Mouse (Mus musculus): Measurements from ENCODE around the gene Adamtsl1. TPM values are rescaled to one million over a fixed set of nuclear protein-coding genes. Genes with fewer than 3 reads are reported as not detected.

The Adamtsl1 gene
- total RNA-seq, 2 experiments from 2014 or later = 6.4 to 8.5 TPM

GRCm38 (mm10) chr4:86317916-86318542 is 804.1 kb downstream of the Adamtsl1 start:
- intact Hi-C loops (cut with DNase I) = no loop called here
- DNase-seq (ENCODE audit: extremely low spot score in 1 of 2, low spot score in 2 of 2) = no peak

DNA sequence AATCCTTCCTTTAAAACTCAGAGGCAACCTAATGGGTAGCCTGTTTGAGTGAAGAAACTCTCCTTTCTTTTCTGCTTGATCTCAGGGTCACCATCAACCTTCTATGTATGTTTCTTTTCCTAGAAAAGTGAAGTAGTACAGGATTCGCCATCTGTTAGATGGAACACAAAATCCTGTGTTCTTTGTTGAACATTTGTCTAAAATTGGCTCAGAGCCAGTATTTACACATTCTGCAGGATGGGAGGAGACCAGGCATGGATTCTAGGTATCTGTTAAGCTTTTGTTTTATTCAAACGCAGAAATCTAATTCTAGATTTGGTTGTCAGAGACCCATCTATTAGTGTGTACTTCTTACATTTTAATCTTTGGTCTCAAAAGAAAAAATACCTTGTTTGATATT is 811.4 kb downstream of the Adamtsl1 start:
- intact Hi-C loops (cut with DNase I) = no loop called here
- DNase-seq (ENCODE audit: extremely low spot score in 1 of 2, low spot score in 2 of 2) = no peak

GRCm38 (mm10) chr4:86326003-86326402 is 812.0 kb downstream of the Adamtsl1 start:
- DNase-seq (ENCODE audit: extremely low spot score in 1 of 2, low spot score in 2 of 2) = no peak
- intact Hi-C loops (cut with DNase I) = no loop called here

DNA sequence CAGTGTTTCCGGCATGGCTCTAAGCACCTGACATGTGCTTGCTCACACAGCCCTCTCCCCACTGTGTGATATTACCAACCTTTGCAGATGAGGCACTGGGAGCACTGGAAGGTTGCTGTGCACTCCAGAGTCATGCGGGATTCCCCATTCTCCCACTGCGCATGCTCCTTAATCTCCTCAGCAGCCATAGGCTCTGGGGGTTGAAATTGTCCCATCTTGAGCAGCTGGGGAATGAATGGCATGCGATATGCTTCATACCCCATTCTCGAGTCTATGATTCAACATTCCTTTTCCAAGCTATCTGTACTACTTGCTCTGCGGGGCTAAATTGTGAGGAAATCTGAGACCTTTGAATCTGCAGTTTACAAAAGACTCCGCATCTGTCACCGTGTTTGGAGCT is 812.7 kb downstream of the Adamtsl1 start:
- DNase-seq (ENCODE audit: extremely low spot score in 1 of 2, low spot score in 2 of 2) = no peak
- intact Hi-C loops (cut with DNase I) = no loop called here

DNA sequence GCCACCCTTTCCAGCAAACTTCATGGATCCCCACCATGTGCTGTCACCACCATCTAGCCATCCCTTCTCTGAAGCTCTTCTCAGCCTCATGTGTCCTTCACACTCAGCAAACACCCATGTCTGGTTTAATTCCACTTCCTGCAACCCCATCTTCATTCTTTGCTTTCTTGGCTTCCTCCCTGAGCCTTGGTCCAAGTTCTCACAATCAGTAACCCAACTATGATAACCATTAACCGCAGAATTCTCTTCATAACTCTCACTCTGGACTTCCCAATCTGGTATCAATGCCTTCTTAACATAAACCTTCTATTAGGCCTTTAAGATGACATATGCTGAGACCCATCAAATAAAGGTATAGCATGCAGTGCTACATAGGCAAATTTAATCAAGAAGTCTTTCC is 815.5 kb downstream of the Adamtsl1 start:
- intact Hi-C loops (cut with DNase I) = no loop called here
- no peak for DNase-seq (ENCODE audit: extremely low spot score in 1 of 2, low spot score in 2 of 2)

- intact Hi-C loops (cut with DNase I) = no loop called here
- no peak for DNase-seq (ENCODE audit: extremely low spot score in 1 of 2, low spot score in 2 of 2)
Observed at GRCm38 (mm10) chr4:86335861-86336415, 822.0 kb downstream of the Adamtsl1 start.

GRCm38 (mm10) chr4:86337216-86337765 is 823.3 kb downstream of the Adamtsl1 start:
- intact Hi-C loops (cut with DNase I) = no loop called here
- no peak for DNase-seq (ENCODE audit: extremely low spot score in 1 of 2, low spot score in 2 of 2)

DNA sequence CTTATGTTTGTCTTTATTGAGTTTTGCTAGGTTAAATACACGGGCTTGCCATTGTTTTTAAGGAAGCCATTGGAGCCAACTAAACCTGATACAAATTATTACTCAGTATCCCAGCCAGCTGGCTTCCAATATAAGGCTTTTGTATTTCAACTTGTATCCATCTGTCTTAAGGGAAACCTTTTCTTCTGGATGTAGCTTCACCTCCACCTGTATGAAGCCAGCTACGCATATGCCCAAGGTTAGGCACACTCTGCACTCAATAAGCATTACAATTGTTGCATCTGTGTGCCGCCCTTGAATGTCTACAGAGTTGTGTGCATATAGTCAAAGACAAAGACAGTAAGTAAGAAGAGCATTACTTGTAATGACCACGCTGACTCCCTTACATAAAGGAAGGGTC is 835.4 kb downstream of the Adamtsl1 start:
- DNase-seq (ENCODE audit: extremely low spot score in 1 of 2, low spot score in 2 of 2) = no peak
- intact Hi-C loops (cut with DNase I) = no loop called here

DNA sequence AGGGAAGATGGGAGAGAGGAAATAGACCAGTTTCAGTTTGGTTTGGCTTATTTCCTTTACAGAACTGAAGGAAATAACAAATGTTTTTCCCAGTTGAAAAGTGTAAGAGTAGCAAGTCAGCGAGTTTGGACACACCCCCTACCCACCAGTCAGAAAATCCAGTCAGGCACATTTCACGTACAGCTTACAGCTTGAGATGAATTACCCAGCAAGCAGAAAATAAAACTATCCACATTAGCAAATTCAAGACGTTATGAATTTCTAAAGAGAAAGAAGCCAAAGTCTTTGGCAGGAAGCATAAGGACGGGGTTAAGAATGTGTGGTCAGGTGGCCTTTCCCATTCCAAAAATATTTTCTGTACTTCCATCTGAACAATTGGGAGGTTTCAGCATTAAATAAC is 838.1 kb downstream of the Adamtsl1 start:
- DNase-seq (ENCODE audit: extremely low spot score in 1 of 2, low spot score in 2 of 2) = no peak
- intact Hi-C loops (cut with DNase I) = no loop called here

- DNase-seq (ENCODE audit: extremely low spot score in 1 of 2, low spot score in 2 of 2) = no peak
- intact Hi-C loops (cut with DNase I) = no loop called here
Observed at GRCm38 (mm10) chr4:86353550-86353949, 839.6 kb downstream of the Adamtsl1 start.

- intact Hi-C loops (cut with DNase I) = no loop called here
- DNase-seq (ENCODE audit: extremely low spot score in 1 of 2, low spot score in 2 of 2) = no peak
Observed at GRCm38 (mm10) chr4:86359398-86359797, 845.4 kb downstream of the Adamtsl1 start.

DNA sequence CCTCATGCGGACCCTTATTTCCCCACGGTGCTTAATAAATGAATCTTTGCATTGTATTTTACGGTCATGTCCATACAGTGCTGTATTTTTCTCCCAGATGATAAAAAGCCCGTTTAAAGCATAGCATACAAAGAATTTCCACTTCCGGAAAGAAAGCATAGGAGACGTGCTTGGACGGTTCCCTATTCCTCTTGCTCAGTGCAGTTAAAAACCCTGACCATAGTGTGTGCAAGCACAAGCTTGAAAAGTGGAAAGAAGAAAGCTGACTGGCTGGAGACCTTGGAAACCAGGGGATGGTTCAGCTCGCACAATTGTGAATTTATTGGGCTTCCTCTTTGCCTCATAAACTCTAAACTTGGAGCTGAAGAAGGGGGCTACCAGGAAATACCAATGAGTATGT is 855.1 kb downstream of the Adamtsl1 start:
- intact Hi-C loops (cut with DNase I) = no loop called here
- DNase-seq (ENCODE audit: extremely low spot score in 1 of 2, low spot score in 2 of 2) = no peak

DNA sequence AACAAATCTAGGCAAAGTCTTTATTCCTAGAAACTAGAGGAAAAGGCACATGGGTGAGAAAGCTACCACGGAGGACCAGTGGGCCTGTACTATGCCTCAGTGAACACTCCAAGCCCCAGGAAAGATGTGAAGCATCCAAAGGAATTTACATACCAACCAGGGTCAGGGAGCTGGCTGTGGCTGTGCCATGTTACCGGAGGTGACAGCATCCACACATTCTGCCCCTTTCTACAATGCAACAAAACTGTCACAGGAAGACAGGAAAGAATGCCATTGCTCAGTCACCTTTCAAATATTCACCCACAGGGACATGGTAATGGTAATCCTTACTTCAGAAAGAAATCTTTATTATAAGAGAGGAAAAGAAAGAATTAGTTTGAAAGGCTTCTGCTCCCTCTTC is 859.2 kb downstream of the Adamtsl1 start:
- no peak for DNase-seq (ENCODE audit: extremely low spot score in 1 of 2, low spot score in 2 of 2)
- intact Hi-C loops (cut with DNase I) = no loop called here

- intact Hi-C loops (cut with DNase I) = no loop called here
- DNase-seq (ENCODE audit: extremely low spot score in 1 of 2, low spot score in 2 of 2) = no peak
Observed at GRCm38 (mm10) chr4:86383124-86383523, 869.2 kb downstream of the Adamtsl1 start.

- no peak for DNase-seq (ENCODE audit: extremely low spot score in 1 of 2, low spot score in 2 of 2)
- intact Hi-C loops (cut with DNase I) = no loop called here
Observed at GRCm38 (mm10) chr4:86385121-86385520, 871.1 kb downstream of the Adamtsl1 start.

DNA sequence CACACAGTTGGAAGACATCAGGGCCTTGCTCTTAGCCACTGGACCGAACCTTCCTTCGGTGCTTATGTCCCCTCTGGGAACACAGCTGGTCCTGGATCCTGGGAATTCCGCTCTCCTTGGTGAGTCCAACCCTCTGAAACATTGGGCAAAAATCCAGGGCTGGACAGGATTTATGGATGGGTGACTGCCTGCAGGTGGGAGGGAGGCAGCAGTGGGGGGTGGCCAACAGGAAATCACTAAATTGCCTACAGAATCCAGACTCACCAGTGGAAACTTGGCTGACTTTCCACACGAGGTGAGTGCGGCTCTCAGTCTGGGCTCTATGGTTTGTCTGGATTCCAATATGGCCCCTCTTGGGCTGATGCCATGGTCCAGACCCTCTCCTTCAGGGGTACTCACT is 874.5 kb downstream of the Adamtsl1 start:
- intact Hi-C loops (cut with DNase I) = no loop called here

DNA sequence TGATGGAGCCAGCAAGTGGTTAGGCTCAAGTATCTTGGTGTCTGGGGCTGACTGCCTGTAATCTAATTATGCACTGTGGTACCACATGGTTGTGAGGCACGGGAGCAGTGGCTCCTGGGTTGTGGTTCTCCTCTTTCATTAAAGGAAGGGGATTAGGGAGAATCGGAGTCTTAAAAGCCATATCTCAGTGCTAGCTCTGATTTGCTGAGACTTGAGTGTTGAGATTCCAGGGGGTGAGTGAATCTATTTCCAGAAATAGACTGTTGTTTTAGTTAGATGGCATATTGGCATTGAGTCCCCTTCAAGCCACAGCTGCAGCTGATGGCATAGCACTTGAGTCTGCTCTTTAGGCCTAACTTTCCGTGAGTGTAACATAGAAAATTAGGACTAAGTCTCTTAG is 877.2 kb downstream of the Adamtsl1 start:
- intact Hi-C loops (cut with DNase I) = no loop called here

More for the DNA sequence above, 874.5 kb downstream of the Adamtsl1 start:
- no peak for DNase-seq (ENCODE audit: extremely low spot score in 1 of 2, low spot score in 2 of 2)

DNA sequence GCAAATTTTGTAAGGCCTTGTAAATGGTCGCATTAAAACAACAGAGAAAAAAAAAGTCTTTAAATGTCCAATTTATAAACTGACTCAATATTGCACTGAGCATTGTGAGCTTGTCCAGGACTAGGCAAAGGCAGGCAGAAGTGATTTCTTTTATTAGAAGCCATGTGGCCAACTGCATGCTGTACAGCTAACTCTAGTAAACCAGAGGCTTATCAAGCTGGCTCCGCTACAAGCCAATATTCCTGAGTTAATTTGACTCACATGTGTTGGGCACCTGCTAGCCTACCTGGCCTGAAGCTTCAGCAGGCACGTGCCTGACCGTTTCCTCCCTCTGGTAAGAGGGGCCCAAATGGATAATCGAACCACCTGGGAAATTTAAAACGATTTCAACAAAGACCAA is 881.7 kb downstream of the Adamtsl1 start:
- no peak for DNase-seq (ENCODE audit: extremely low spot score in 1 of 2, low spot score in 2 of 2)

More for the DNA sequence above, 877.2 kb downstream of the Adamtsl1 start:
- DNase-seq (ENCODE audit: extremely low spot score in 1 of 2, low spot score in 2 of 2) = no peak

DNA sequence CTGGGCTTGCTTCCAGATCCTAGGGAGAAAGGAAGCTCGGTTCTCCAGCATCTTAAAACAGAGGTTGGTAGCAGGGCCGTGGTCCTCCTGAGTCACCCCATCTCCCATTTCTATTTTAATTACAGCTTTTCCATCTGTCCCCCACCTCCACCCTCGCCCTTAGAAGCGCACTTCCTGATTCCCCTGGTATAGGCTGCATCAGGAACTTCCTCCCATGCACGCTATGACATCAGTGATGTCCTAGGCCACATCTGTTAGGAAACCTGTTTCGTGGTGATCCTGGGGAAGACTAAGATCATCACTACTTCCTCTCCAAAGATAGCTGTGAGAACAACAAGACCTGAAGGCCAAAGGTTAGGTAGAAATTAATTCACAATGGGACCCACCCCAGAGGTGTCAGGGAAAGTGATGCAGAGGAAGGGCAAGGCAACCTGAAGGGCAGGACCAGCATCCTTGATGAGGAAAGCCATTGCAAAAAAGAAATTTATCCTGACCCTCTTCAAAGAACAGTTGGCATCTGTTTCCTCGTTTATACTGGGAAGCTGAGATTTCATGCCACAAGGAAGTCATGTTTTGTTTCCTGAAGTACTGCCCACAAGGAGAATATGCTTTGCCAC is 882.8 kb downstream of the Adamtsl1 start:
- DNase-seq (ENCODE audit: extremely low spot score in 1 of 2, low spot score in 2 of 2) = no peak

More for the DNA sequence above, 881.7 kb downstream of the Adamtsl1 start:
- intact Hi-C loops (cut with DNase I) = no loop called here

GRCm38 (mm10) chr4:86397470-86397869 is 883.5 kb downstream of the Adamtsl1 start:
- DNase-seq (ENCODE audit: extremely low spot score in 1 of 2, low spot score in 2 of 2) = no peak

More for the DNA sequence above, 882.8 kb downstream of the Adamtsl1 start:
- intact Hi-C loops (cut with DNase I) = no loop called here

More at GRCm38 (mm10) chr4:86397470-86397869, 883.5 kb downstream of the Adamtsl1 start:
- intact Hi-C loops (cut with DNase I) = no loop called here

Data from left cerebral cortex, postnatal 10 days (tissue).